Mouse (Mus musculus): ENCODE data around the gene Fbxo2. TPM values are rescaled to one million over a fixed set of nuclear protein-coding genes. Genes with fewer than 3 reads are reported as not detected.
"Not testable (repeated sequence)": the region's sequence is repeated elsewhere in the genome, so short reads cannot be mapped to it uniquely, and the experiment has no call there.

Fbxo2 gene
- total and polyA plus RNA-seq, 2 experiments, result 0.18 to 0.23 TPM

DNA sequence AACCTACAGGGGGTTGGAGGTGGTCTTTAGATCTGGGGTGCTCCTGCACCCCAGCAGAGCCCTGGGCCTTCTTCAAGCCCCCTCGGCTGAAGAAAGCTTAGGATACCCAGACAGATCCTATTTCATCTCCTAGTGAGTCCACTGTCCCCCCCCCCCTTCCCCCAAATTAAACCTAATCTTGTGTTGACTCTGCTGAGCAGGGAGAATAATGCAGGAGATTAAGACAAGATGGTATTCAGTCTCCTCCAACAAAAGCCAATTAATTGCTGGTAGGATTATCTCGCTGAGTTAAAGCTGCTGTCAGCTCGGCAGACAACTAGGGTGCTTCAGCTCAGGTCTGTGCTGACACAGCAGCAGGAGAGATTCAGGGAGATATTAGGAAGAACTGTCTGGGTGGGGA, 10.8 kb downstream of the Fbxo2 start:
- WGBS, result 36% methylated on average over 3 of the region's 3 CpGs
- DNase-seq (ENCODE audit: extremely low read depth, low read depth, low spot score), result no peak
- Histone ChIP-seq H3K79me2 (ENCODE audit: control insufficient read depth, insufficient read depth, low read length) (no peaks in the 10 kb centered on the region), H3K4me1 (ENCODE audit: control insufficient read depth, insufficient read depth, low read length) (no peaks in the 10 kb centered on the region), H3K36me3 (ENCODE audit: control insufficient read depth, insufficient read depth, low read length) (no peaks in the 10 kb centered on the region), H3K9ac (ENCODE audit: low read depth, low read length) (no peak overlapping the region), H3K4me3 (ENCODE audit: insufficient read depth, low read depth, low read length) (no peak overlapping the region), H3K27me3 (ENCODE audit: control insufficient read depth, insufficient read depth, low read length) (peaks cover 9% of the 10 kb centered on the region), H3K27ac (replicated peaks; ENCODE audit: insufficient read depth, low read depth, low read length) (no peak overlapping the region)
- no peak for TF ChIP-seq CTCF (IDR thresholded peaks at IDR 0.05; ENCODE audit: low read depth, low read length)

DNA sequence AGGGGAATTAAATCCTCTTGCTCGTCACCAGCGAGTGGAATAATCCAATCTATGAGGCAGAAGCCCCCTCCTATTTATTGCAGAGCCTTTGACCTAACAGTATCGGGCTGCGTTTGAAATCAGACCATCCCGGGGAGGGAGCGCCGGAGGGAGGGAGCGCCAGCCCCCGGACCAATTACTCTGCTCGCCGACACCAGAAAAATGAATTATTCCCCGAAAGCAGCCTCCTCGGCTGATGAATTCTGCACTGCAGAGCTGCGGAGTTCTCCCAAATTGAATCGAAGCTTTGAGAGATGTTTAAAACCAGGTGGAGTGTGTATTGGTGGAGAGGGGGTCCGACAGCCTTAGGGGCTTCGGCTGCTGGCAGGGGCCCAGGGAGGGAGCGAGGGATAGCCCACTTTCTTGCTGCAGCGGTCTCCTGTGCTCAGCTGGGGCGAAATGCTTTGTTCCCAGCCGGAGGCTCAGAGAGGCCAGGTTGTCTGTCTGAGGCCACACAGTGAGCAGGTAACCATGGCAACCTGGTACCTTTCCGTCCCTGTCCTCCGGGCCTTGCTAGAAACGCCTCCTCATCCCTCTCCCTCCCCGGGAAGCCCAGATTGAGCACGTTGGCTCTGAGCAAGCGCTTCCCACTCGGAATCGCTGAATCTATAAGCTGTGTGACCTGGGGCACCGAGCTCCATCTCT, 13.5 kb downstream of the Fbxo2 start:
- H3K36me3 ChIP-seq (ENCODE audit: control insufficient read depth, insufficient read depth, low read length), result no peaks in the 10 kb centered on the region
- no peak for TF ChIP-seq POLR2A (IDR thresholded peaks at IDR 0.05; ENCODE audit: extremely low read depth, insufficient read depth, low read length)
- no peak for TF ChIP-seq CTCF (IDR thresholded peaks at IDR 0.05; ENCODE audit: low read depth, low read length)
- H3K4me1 ChIP-seq (ENCODE audit: control insufficient read depth, insufficient read depth, low read length), result no peaks in the 10 kb centered on the region
- DNase-seq (ENCODE audit: extremely low read depth, low read depth, low spot score), result no peak
- 6% methylated on average over 30 of the region's 30 CpGs for WGBS
- no peak overlapping the region for H3K4me3 ChIP-seq (ENCODE audit: insufficient read depth, low read depth, low read length)
- no peaks in the 10 kb centered on the region for H3K79me2 ChIP-seq (ENCODE audit: control insufficient read depth, insufficient read depth, low read length)
- H3K27me3 ChIP-seq (ENCODE audit: control insufficient read depth, insufficient read depth, low read length), result peaks cover 5% of the 10 kb centered on the region
- no peak overlapping the region for H3K9ac ChIP-seq (ENCODE audit: low read depth, low read length)
- no peak overlapping the region for H3K27ac ChIP-seq (replicated peaks; ENCODE audit: insufficient read depth, low read depth, low read length)

DNA sequence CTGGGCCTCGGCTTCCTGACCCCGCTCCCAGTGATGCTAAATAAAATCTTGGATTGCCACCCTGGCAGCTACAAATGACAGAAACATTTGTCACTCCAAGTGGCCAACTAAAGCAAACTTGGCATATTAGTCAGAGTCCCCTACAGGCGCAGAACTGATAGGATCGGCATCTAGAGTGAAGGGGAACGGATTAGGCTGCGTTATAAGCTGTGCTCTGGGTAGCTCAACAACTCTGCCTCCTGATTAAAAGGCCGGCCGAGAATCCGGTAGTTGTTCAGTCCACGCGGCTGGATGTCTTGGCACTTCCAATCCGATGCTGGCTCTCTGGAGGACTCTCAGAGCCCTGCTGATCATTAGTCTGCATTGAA, 14.1 kb downstream of the Fbxo2 start:
- DNase-seq (ENCODE audit: extremely low read depth, low read depth, low spot score), result no peak
- Histone ChIP-seq H3K4me3 (ENCODE audit: insufficient read depth, low read depth, low read length) (no peak overlapping the region), H3K9ac (ENCODE audit: low read depth, low read length) (no peak overlapping the region), H3K27me3 (ENCODE audit: control insufficient read depth, insufficient read depth, low read length) (peaks cover 3% of the 10 kb centered on the region), H3K79me2 (ENCODE audit: control insufficient read depth, insufficient read depth, low read length) (no peaks in the 10 kb centered on the region), H3K27ac (replicated peaks; ENCODE audit: insufficient read depth, low read depth, low read length) (no peak overlapping the region), H3K36me3 (ENCODE audit: control insufficient read depth, insufficient read depth, low read length) (no peaks in the 10 kb centered on the region), H3K4me1 (ENCODE audit: control insufficient read depth, insufficient read depth, low read length) (no peaks in the 10 kb centered on the region)
- no peak for TF ChIP-seq POLR2A (IDR thresholded peaks at IDR 0.05; ENCODE audit: extremely low read depth, insufficient read depth, low read length)
- no peak for TF ChIP-seq CTCF (IDR thresholded peaks at IDR 0.05; ENCODE audit: low read depth, low read length)
- WGBS, result 27% methylated on average over 12 of the region's 12 CpGs

DNA sequence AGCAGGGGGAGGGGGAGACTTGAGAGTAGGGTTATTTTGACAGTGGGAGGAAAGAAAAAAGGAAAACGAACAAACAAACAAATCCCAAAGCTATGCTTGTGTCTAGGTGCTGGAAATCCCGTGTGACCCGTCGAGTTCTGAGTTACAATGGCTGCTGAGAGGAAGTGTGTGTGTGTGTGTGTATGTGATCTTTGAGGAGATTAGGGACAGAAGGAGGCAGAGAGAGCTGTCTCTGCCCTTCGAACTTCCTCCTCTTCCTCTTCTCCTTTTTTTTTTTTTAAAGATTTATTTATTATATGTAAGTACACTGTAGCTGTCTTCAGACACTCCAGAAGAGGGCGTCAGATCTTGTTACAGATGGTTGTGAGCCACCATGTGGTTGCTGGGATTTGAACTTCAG, 16.2 kb downstream of the Fbxo2 start:
- H3K36me3 ChIP-seq (ENCODE audit: control insufficient read depth, insufficient read depth, low read length); H3K27me3 ChIP-seq (ENCODE audit: control insufficient read depth, insufficient read depth, low read length); H3K9ac ChIP-seq (ENCODE audit: low read depth, low read length); H3K27ac ChIP-seq (replicated peaks; ENCODE audit: insufficient read depth, low read depth, low read length); H3K4me3 ChIP-seq (ENCODE audit: insufficient read depth, low read depth, low read length); H3K4me1 ChIP-seq (ENCODE audit: control insufficient read depth, insufficient read depth, low read length); DNase-seq (ENCODE audit: extremely low read depth, low read depth, low spot score); H3K79me2 ChIP-seq (ENCODE audit: control insufficient read depth, insufficient read depth, low read length): not testable (repeated sequence)
- WGBS, result 54% methylated on average over 5 of the region's 6 CpGs

DNA sequence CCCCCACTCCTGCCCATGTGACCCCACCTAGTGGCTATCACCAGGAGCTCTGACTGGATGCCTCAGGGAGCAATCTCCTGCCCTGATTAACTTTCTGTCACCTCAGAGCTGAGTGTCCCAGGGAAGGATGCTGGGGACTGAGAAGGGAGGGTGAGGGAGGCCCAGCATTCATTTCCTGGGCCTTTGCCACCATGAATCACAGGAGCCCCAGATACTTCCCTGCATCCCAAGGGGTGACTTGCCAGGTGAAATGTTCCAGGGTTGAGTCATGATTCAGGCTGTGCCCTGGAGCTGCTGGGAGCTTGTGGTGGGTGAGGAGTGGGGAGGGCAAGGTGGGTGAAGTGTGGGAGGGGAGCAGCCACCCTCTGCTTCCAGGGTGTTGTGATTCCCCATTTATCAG, 17.3 kb downstream of the Fbxo2 start:
- no peak overlapping the region for H3K9ac ChIP-seq (ENCODE audit: low read depth, low read length)
- no peak overlapping the region for H3K4me3 ChIP-seq (ENCODE audit: insufficient read depth, low read depth, low read length)
- H3K4me1 ChIP-seq (ENCODE audit: control insufficient read depth, insufficient read depth, low read length), result no peaks in the 10 kb centered on the region
- TF ChIP-seq CTCF (IDR thresholded peaks at IDR 0.05; ENCODE audit: low read depth, low read length) (no peak), POLR2A (IDR thresholded peaks at IDR 0.05; ENCODE audit: extremely low read depth, insufficient read depth, low read length) (no peak)
- DNase-seq (ENCODE audit: extremely low read depth, low read depth, low spot score), result no peak
- no peak overlapping the region for H3K27ac ChIP-seq (replicated peaks; ENCODE audit: insufficient read depth, low read depth, low read length)
- H3K27me3 ChIP-seq (ENCODE audit: control insufficient read depth, insufficient read depth, low read length), result peaks cover 3% of the 10 kb centered on the region
- H3K79me2 ChIP-seq (ENCODE audit: control insufficient read depth, insufficient read depth, low read length), result no peaks in the 10 kb centered on the region
- no peaks in the 10 kb centered on the region for H3K36me3 ChIP-seq (ENCODE audit: control insufficient read depth, insufficient read depth, low read length)

DNA sequence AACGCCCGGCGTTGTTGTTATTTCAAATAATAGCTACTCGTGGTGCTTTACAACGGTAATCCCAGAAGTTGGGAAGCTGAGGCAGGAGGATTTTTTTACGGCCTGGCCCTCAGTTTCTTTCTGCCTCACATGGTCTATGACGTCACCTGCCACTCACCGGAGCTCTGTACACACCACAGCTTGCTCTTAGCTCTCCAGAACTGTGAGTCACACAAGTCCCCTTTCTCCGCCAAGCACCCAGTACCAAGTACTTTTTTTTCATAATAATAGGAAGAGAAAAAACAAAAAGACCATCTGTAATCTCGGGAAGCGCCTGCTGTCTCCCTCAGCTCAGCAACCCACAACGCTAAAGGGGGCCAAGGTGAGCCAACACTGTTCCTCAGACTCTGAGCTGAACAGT, 21.1 kb downstream of the Fbxo2 start:
- no peaks in the 10 kb centered on the region; the same call in 1 of the 2 replicates for H3K27me3 ChIP-seq (ENCODE audit: control insufficient read depth, insufficient read depth, low read length)
- TF ChIP-seq POLR2A (IDR thresholded peaks at IDR 0.05; ENCODE audit: extremely low read depth, insufficient read depth, low read length) (no peak), CTCF (IDR thresholded peaks at IDR 0.05; ENCODE audit: low read depth, low read length) (no peak)
- no peaks in the 10 kb centered on the region for H3K36me3 ChIP-seq (ENCODE audit: control insufficient read depth, insufficient read depth, low read length)
- H3K4me3 ChIP-seq (ENCODE audit: insufficient read depth, low read depth, low read length), result no peak overlapping the region
- H3K4me1 ChIP-seq (ENCODE audit: control insufficient read depth, insufficient read depth, low read length), result no peaks in the 10 kb centered on the region
- WGBS, result 85% methylated on average over 12 of the region's 12 CpGs
- no peaks in the 10 kb centered on the region for H3K79me2 ChIP-seq (ENCODE audit: control insufficient read depth, insufficient read depth, low read length)
- no peak for DNase-seq (ENCODE audit: extremely low read depth, low read depth, low spot score)
- H3K27ac ChIP-seq (replicated peaks; ENCODE audit: insufficient read depth, low read depth, low read length), result no peak overlapping the region
- H3K9ac ChIP-seq (ENCODE audit: low read depth, low read length), result no peak overlapping the region
